Mouse (Mus musculus) neutrophil, adult 59 days (primary cell): Measurements from ENCODE around the gene Lrch4. TPM values are rescaled to one million over a fixed set of nuclear protein-coding genes. Genes with fewer than 3 reads are reported as not detected.

Experiments
- total RNA-seq, 2 experiments: library from RNA; stranded (reverse); gene quantifications; 1 replicate in 1 of 2; 2 replicates in 1 of 2; pipeline ENCODE4 v1.2.4; 2023

The Lrch4 gene
- total RNA-seq, result 100 to 1,000 TPM; 231 to 234 TPM

GRCm38 (mm10) chr5:137628498-137629305 lies at the start of gene Lrch4, which contains the start of the genes Fbxo24 and Gm20605:
TSS of gene Lrch4 (plus strand) at chr5:137629121.
TSS of gene Fbxo24 (minus strand) at chr5:137629002.
TSS of gene Gm20605 (plus strand) at chr5:137629175.

GRCm38 (mm10) chr5:137600619-137601364 lies 28.1 kb upstream of the Lrch4 start, which contains the start of gene Mospd3:
TSS of gene Mospd3 (minus strand) at chr5:137601058.

GRCm38 (mm10) chr5:137613550-137613949 lies 15.4 kb upstream of the Lrch4 start, which contains the start of gene Pcolce:
TSS of gene Pcolce (minus strand) at chr5:137613784.

GRCm38 (mm10) chr5:137641054-137641453 lies 12.1 kb downstream of the Lrch4 start, which contains the start of gene Sap25:
TSS of gene Sap25 (plus strand) at chr5:137641334.

GRCm38 (mm10) chr5:137645652-137646091 lies 16.8 kb downstream of the Lrch4 start, which contains the start of gene Irs3:
TSS of gene Irs3 (minus strand) at chr5:137645714.

GRCm38 (mm10) chr5:137684294-137685123 lies 55.6 kb downstream of the Lrch4 start, which contains the start of gene Agfg2:
TSS of gene Agfg2 (minus strand) at chr5:137684726.

Other genes with a start within 250 kb of the Lrch4 start
- gene Zan, start 152.1 kb upstream of the Lrch4 start, total RNA-seq, result under 1 TPM; 0.07 to 0.18 TPM
- gene Pop7, start 126.6 kb upstream of the Lrch4 start, total RNA-seq, result 10 to 100 TPM; 13.8 to 20.5 TPM
- gene Gigyf1, start 110.6 kb upstream of the Lrch4 start, total RNA-seq, result 10 to 100 TPM; 45.4 to 47.4 TPM
- not detected for gene Epo, start 95.9 kb upstream of the Lrch4 start, total RNA-seq
- gene Gnb2, start 95.6 kb upstream of the Lrch4 start, total RNA-seq, result 100 to 1,000 TPM; 919 to 975 TPM
- gene Actl6b, start 75.6 kb upstream of the Lrch4 start, total RNA-seq, result not detected
- gene Tfr2, start 59.3 kb upstream of the Lrch4 start, total RNA-seq, result 1 to 10 TPM; 3.9 to 5.5 TPM
- 10 to 100 TPM; 47.6 to 59.4 TPM for gene Mospd3, start 28.1 kb upstream of the Lrch4 start, total RNA-seq
- gene Pcolce, start 15.3 kb upstream of the Lrch4 start, total RNA-seq, result under 1 TPM; 0.58 to 0.62 TPM
- gene Fbxo24, start 119 bp upstream of the Lrch4 start, total RNA-seq, result under 1 TPM; 0.22 to 0.38 TPM
- gene Gm20605, start 54 bp downstream of the Lrch4 start, total RNA-seq, result 10 to 100 TPM; 43.2 to 44.0 TPM
- gene Sap25, start 12.2 kb downstream of the Lrch4 start, total RNA-seq, result 10 to 100 TPM; 63.8 to 70.2 TPM
- gene Irs3, start 16.6 kb downstream of the Lrch4 start, total RNA-seq, result under 1 TPM in 1 of 2 experiments, not detected in 1; 0.33 TPM
- gene Agfg2, start 55.6 kb downstream of the Lrch4 start, total RNA-seq, result 10 to 100 TPM; 24.1 to 25.5 TPM
- 1 to 10 TPM in 1 of 2 experiments, under 1 TPM in 1; 0.60 to 1.1 TPM for gene Nyap1, start 112.5 kb downstream of the Lrch4 start, total RNA-seq
- 100 to 1,000 TPM; 304 to 318 TPM for gene Tsc22d4, start 116.6 kb downstream of the Lrch4 start, total RNA-seq
- gene Ppp1r35, start 149.7 kb downstream of the Lrch4 start, total RNA-seq, result 10 to 100 TPM; 29.2 to 34.9 TPM
- gene Mepce, start 158.5 kb downstream of the Lrch4 start, total RNA-seq, result 10 to 100 TPM; 32.5 to 35.7 TPM
- gene Zcwpw1, start 158.7 kb downstream of the Lrch4 start, total RNA-seq, result 1 to 10 TPM; 2.8 to 3.3 TPM
- 100 to 1,000 TPM; 361 to 394 TPM for gene Pilra, start 207.2 kb downstream of the Lrch4 start, total RNA-seq
- 100 to 1,000 TPM; 203 to 212 TPM for gene Pilrb1, start 229.0 kb downstream of the Lrch4 start, total RNA-seq
- gene Pilrb2, start 242.7 kb downstream of the Lrch4 start, total RNA-seq, result 100 to 1,000 TPM; 258 to 269 TPM